Mouse (Mus musculus): ENCODE results near the gene Mt4.

DNA sequence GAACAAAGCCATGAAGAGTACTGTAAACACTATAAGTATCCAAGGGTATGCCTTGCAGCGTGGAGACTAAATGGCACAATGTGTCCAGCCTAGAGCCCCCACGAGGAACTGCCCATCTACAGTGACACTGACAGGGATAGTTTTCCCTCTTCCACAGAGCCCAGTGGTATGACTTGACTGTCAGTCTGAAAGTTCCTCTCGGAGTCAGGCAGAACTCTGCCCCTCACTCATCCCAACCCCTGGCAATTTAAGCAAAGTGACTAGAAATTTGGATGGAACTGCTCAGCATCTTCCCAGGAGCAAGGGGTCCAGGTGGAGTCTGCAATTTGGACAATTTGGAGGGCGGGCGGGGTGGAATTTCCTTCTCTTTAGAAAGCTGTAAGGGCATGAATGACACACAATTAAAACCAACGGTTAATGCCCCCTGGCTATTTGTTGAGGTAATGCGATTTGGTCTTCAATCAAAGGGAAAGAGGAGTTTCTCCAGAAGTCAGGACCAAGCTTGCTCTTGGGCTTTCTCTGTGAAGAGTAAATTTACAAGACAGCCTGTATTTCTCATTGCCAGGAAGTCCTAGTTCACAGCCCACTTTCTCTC is 37.7 kb downstream of the Mt4 start:
- TF ChIP-seq CTCF (IDR thresholded peaks at IDR 0.05; ENCODE audit: extremely low read depth, insufficient read length, insufficient replicate concordance, low read depth, low read length) (no peak; the same call in 1 of the 2 replicates), POLR2A (IDR thresholded peaks at IDR 0.05; ENCODE audit: low read depth, low read length) (no peak)

All from small intestine, adult 2 months (tissue).